Mouse (Mus musculus) myocyte (in vitro differentiated cells): ENCODE data around the gene B3galnt1. TPM values are rescaled to one million over a fixed set of nuclear protein-coding genes. Genes with fewer than 3 reads are reported as not detected.
A peak's percentile ranks its signal among the peaks of the same experiment; 100 is the strongest.

Experiments used
- H3K27me3 ChIP-seq: one replicate; pipeline ENCODE4 v1.6.1; 2011; ENCODE audit not compliant: control insufficient read depth, insufficient read depth, insufficient read length
- H3K36me3 ChIP-seq: one replicate; pipeline ENCODE4 v1.6.1; 2011; ENCODE audit not compliant: control insufficient read depth, insufficient read depth
- H3K4me2 ChIP-seq: one replicate; pipeline ENCODE4 v1.6.1; 2011; ENCODE audit warnings: low read depth, control low read depth
- H3K4me3 ChIP-seq: one replicate; pipeline ENCODE4 v1.5.1; 2011; ENCODE audit warnings: mild to moderate bottlenecking, control low read depth, moderate library complexity
- H3K79me2 ChIP-seq: one replicate; pipeline ENCODE4 v1.6.1; 2011; ENCODE audit not compliant: control insufficient read depth, insufficient read depth
- H3ac ChIP-seq: one replicate; pipeline ENCODE4 v1.6.1; 2011; ENCODE audit not compliant: control insufficient read depth, insufficient read length
- CEBPB ChIP-seq: IDR thresholded peaks from 2 replicates; pipeline ENCODE4 v1.6.1; 2011; ENCODE audit warnings: mild to moderate bottlenecking, moderate library complexity; ENCODE audit not compliant: poor library complexity, insufficient read depth, severe bottlenecking
- E2F4 ChIP-seq: IDR thresholded peaks from one replicate; pipeline ENCODE4 v1.6.1; 2011; ENCODE audit warnings: mild to moderate bottlenecking, control low read depth, moderate library complexity; ENCODE audit not compliant: insufficient read depth
- MAX ChIP-seq: IDR thresholded peaks from one replicate; pipeline ENCODE4 v1.6.1; 2011; ENCODE audit warnings: low read depth, mild to moderate bottlenecking, control low read depth
- MYOD1 ChIP-seq, 3 experiments: IDR thresholded peaks; one replicate each; pipeline ENCODE4 v1.6.1; 2011; ENCODE audit warnings: control low read depth in 2 of 3, low read depth in 2 of 3, mild to moderate bottlenecking in 2 of 3, moderate library complexity in 1 of 3; ENCODE audit not compliant: insufficient read length in 2 of 3, control insufficient read depth in 1 of 3
- MYOG ChIP-seq, 3 experiments: IDR thresholded peaks; one replicate each; pipeline ENCODE4 v1.6.1; 2011; ENCODE audit warnings: control low read depth in 2 of 3, low read depth in 2 of 3, mild to moderate bottlenecking in 2 of 3; ENCODE audit not compliant: insufficient read length in 2 of 3, control insufficient read depth in 1 of 3, insufficient read depth in 1 of 3
- POLR2A ChIP-seq: IDR thresholded peaks from one replicate; pipeline ENCODE4 v1.6.1; 2011; ENCODE audit warnings: low read depth, mild to moderate bottlenecking, control low read depth, moderate library complexity; ENCODE audit not compliant: insufficient read length
- POLR2AphosphoS2 ChIP-seq: IDR thresholded peaks from one replicate; pipeline ENCODE4 v1.6.1; 2011; ENCODE audit warnings: low read depth, control low read depth; ENCODE audit not compliant: insufficient read length
- REST ChIP-seq: IDR thresholded peaks from one replicate; pipeline ENCODE4 v1.6.1; 2011; ENCODE audit warnings: mild to moderate bottlenecking, control low read depth, moderate library complexity; ENCODE audit not compliant: insufficient read depth, insufficient read length
- SRF ChIP-seq: IDR thresholded peaks from one replicate; pipeline ENCODE4 v1.6.1; 2011; ENCODE audit warnings: low read depth; ENCODE audit not compliant: control insufficient read depth, insufficient read length
- TCF12 ChIP-seq: IDR thresholded peaks from one replicate; pipeline ENCODE4 v1.6.1; 2011; ENCODE audit warnings: mild to moderate bottlenecking, control low read depth; ENCODE audit not compliant: poor library complexity, insufficient read depth, severe bottlenecking
- TCF3 ChIP-seq: IDR thresholded peaks from one replicate; pipeline ENCODE4 v1.6.1; 2011; ENCODE audit warnings: low read depth, control low read depth; ENCODE audit not compliant: insufficient read length
- USF1 ChIP-seq: IDR thresholded peaks from one replicate; pipeline ENCODE4 v1.6.1; 2011; ENCODE audit warnings: low read depth, mild to moderate bottlenecking, control low read depth, moderate library complexity
- polyA plus RNA-seq: library from polyadenylated mRNA; unstranded; fragments of >200 nt; fragmentation: generic; extraction: Trizol; gene quantifications from one replicate; pipeline ENCODE4 v1.2.1, GENCODE M21; 2012; ENCODE audit warnings: missing spikeins

The B3galnt1 gene
- polyA plus RNA-seq, 1 experiment: 1.6 TPM

- H3K36me3 ChIP-seq: no peaks in the 10 kb centered on the region
- H3K27me3 ChIP-seq: no peaks in the 10 kb centered on the region
- no peaks in the 10 kb centered on the region for H3K79me2 ChIP-seq
- peak overlapping the region; percentile 12 for H3K4me3 ChIP-seq
- peak overlapping the region; percentile 72 for H3K4me2 ChIP-seq
- no peak overlapping the region for H3ac ChIP-seq
- TF ChIP-seq CEBPB: no peak
- TF ChIP-seq MYOD1 (IDR thresholded peaks at IDR 0.05; ENCODE audit: control insufficient read depth in 1 of 3, insufficient read length in 2 of 3, low read depth in 2 of 3): no peak
- no peak for TF ChIP-seq USF1
- TF ChIP-seq TCF3: no peak
- TF ChIP-seq TCF12: no peak
- TF ChIP-seq REST: no peak
- no peak for TF ChIP-seq SRF
- TF ChIP-seq POLR2A: no peak
- no peak for TF ChIP-seq POLR2AphosphoS2
- TF ChIP-seq E2F4: no peak
- no peak for TF ChIP-seq MYOG (IDR thresholded peaks at IDR 0.05; ENCODE audit: control insufficient read depth in 1 of 3, insufficient read depth in 1 of 3, insufficient read length in 2 of 3, low read depth in 2 of 3)
- no peak for TF ChIP-seq MAX
Observed at GRCm38 (mm10) chr3:69597816-69598215, 944 bp downstream of the B3galnt1 start.

DNA sequence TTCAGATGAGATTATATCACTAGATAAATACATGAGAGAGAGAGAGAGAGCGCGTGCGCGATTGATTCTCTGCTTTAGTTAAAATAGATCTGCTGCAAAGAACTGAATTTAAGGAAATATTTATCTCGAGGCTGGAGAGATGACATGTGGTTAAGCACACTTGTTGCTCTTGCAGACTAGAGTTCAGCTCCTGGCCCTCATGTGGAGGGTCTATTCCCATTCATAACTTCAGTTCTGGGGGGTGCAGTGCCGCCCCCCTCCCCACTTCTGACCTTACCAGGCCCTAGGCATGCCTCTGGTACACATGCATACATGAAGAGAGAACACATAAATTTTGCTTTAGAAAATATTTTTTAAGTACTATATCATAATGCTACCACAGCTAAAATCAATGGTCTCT, 1.5 kb downstream of the B3galnt1 start:
- no peak for TF ChIP-seq TCF12
- no peak for TF ChIP-seq SRF
- TF ChIP-seq MAX: no peak
- no peak for TF ChIP-seq E2F4
- no peak for TF ChIP-seq MYOG (IDR thresholded peaks at IDR 0.05; ENCODE audit: control insufficient read depth in 1 of 3, insufficient read depth in 1 of 3, insufficient read length in 2 of 3, low read depth in 2 of 3)
- TF ChIP-seq MYOD1 (IDR thresholded peaks at IDR 0.05; ENCODE audit: control insufficient read depth in 1 of 3, insufficient read length in 2 of 3, low read depth in 2 of 3): no peak
- no peak for TF ChIP-seq TCF3
- TF ChIP-seq POLR2A: no peak
- TF ChIP-seq USF1: no peak
- no peak for TF ChIP-seq POLR2AphosphoS2
- TF ChIP-seq CEBPB: no peak
- TF ChIP-seq REST: no peak
- Histone ChIP-seq H3K4me2 (no peak overlapping the region), H3ac (no peak overlapping the region)

DNA sequence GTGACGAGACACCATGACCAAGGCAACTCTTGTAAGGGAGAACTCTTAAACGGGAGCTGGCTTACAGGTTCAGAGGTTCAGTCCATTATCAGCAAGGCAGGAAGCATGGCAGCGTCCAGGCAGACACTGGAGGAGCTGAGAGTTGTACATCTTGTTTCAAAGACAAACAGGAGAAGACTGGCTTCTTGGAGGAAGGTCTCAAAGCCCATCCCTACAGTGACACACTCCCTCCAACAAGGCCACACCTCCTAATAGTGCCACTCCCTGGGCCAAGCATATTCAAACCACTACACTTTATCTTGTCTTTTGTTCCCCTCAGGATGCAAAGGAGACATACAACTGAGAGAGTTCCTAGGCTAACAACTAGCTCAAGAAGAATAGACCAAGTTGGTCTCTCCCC, 2.6 kb downstream of the B3galnt1 start:
- Histone ChIP-seq H3K4me2 (no peak overlapping the region), H3K36me3 (no peaks in the 10 kb centered on the region), H3K4me3 (no peak overlapping the region), H3ac (no peak overlapping the region), H3K27me3 (no peaks in the 10 kb centered on the region), H3K79me2 (no peaks in the 10 kb centered on the region)
- no peak for TF ChIP-seq SRF
- TF ChIP-seq POLR2AphosphoS2: no peak
- TF ChIP-seq CEBPB: no peak
- TF ChIP-seq TCF3: no peak
- TF ChIP-seq POLR2A: no peak
- no peak for TF ChIP-seq USF1
- no peak for TF ChIP-seq MAX
- TF ChIP-seq E2F4: no peak
- TF ChIP-seq MYOG (IDR thresholded peaks at IDR 0.05; ENCODE audit: control insufficient read depth in 1 of 3, insufficient read depth in 1 of 3, insufficient read length in 2 of 3, low read depth in 2 of 3): no peak
- TF ChIP-seq REST: no peak
- no peak for TF ChIP-seq TCF12
- no peak for TF ChIP-seq MYOD1 (IDR thresholded peaks at IDR 0.05; ENCODE audit: control insufficient read depth in 1 of 3, insufficient read length in 2 of 3, low read depth in 2 of 3)

More for the DNA sequence above, 1.5 kb downstream of the B3galnt1 start:
- H3K4me3 ChIP-seq: peak overlapping the region; percentile 12
- H3K27me3 ChIP-seq: no peaks in the 10 kb centered on the region
- no peaks in the 10 kb centered on the region for H3K79me2 ChIP-seq
- H3K36me3 ChIP-seq: no peaks in the 10 kb centered on the region

DNA sequence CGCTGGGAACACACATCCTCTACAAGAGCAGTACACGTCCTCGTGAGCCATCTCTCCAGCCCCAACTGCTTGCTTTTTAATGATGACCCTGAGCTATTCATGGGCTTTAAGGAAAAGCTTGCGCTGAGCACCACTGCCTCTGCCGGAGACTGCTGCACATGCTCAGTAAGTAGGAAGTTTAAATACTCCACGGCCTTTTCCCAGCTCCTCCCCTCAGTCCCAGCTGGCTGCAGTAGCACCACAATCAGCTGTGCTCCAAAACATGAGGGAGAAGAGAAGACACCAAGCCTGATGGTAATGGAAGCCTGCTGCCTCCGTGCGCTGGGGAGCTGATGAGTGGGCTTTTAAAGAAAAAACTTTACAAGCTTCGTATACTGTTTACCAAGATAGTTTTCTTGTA, 4.7 kb downstream of the B3galnt1 start:
- H3K27me3 ChIP-seq: no peaks in the 10 kb centered on the region
- no peak overlapping the region for H3K4me3 ChIP-seq
- H3K4me2 ChIP-seq: no peak overlapping the region
- no peak overlapping the region for H3ac ChIP-seq
- TF ChIP-seq POLR2A (no peak), USF1 (no peak)
- H3K36me3 ChIP-seq: no peaks in the 10 kb centered on the region
- H3K79me2 ChIP-seq: no peaks in the 10 kb centered on the region

DNA sequence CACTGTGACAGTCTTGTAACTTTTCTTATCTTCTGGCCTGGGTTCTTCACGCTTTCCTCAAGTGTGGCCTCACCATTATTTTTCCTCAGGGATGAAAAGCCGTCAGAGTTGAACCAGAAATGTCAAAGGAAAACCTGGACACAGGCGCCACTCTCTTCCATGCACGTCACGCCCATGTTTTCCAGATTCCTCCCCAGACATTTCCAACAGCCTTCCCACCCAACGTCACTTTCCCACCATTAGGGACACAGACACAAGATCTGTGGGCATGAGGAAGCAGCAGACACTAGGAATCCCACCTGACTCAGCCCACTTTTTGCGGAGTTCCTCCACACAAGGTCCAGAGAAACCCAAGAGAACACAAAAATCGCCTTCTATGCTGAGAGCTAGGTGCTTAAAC, 5.3 kb downstream of the B3galnt1 start:
- Histone ChIP-seq H3K79me2 (no peaks in the 10 kb centered on the region), H3K36me3 (no peaks in the 10 kb centered on the region), H3ac (no peak overlapping the region), H3K27me3 (no peaks in the 10 kb centered on the region), H3K4me3 (no peak overlapping the region), H3K4me2 (no peak overlapping the region)
- TF ChIP-seq MYOG (IDR thresholded peaks at IDR 0.05; ENCODE audit: control insufficient read depth in 1 of 3, insufficient read depth in 1 of 3, insufficient read length in 2 of 3, low read depth in 2 of 3) (no peak), TCF3 (no peak), CEBPB (no peak), REST (no peak)
